Mouse (Mus musculus) limb, embryonic 13.5 days (tissue): Measurements from ENCODE around the gene Hist1h2bh. TPM values are rescaled to one million over a fixed set of nuclear protein-coding genes. Genes with fewer than 3 reads are reported as not detected.
"Not testable (repeated sequence)": the region's sequence is repeated elsewhere in the genome, so short reads cannot be mapped to it uniquely, and the experiment has no call there.

Experiments
- ATAC-seq: fragments of 200-750 bp; cut with Nextera tagmentation; 2 replicates; pipeline ENCODE4 v1.8.0; 2017; ENCODE audit warnings: low read depth, moderate number of reproducible peaks, moderate TSS enrichment; ENCODE audit not compliant: low FRiP score
- H3K27ac ChIP-seq: fragments of 300-500 bp; sonication (generic); 2 replicates; pipeline ENCODE4 v1.5.1; 2015; ENCODE audit warnings: inconsistent platforms, mild to moderate bottlenecking, moderate library complexity
- H3K27me3 ChIP-seq: fragments of 300-500 bp; sonication (generic); 2 replicates; pipeline ENCODE4 v1.6.1; 2015; ENCODE audit warnings: mild to moderate bottlenecking, inconsistent platforms
- H3K36me3 ChIP-seq: fragments of 300-500 bp; sonication (generic); 2 replicates; pipeline ENCODE4 v1.6.1; 2015; ENCODE audit warnings: inconsistent platforms, mild to moderate bottlenecking, moderate library complexity
- H3K4me1 ChIP-seq: fragments of 300-500 bp; sonication (generic); 2 replicates; pipeline ENCODE4 v1.6.1; 2015; ENCODE audit warnings: inconsistent platforms
- H3K4me2 ChIP-seq: fragments of 300-500 bp; sonication (generic); replicated peaks from 2 replicates; pipeline ENCODE4 v1.6.1; 2015; ENCODE audit warnings: inconsistent platforms, mild to moderate bottlenecking, moderate library complexity
- H3K4me3 ChIP-seq: fragments of 300-500 bp; sonication (generic); 2 replicates; pipeline ENCODE4 v1.5.1; 2015; ENCODE audit warnings: moderate library complexity, mild to moderate bottlenecking, inconsistent platforms
- H3K9ac ChIP-seq: fragments of 300-500 bp; sonication (generic); 2 replicates; pipeline ENCODE4 v1.6.1; 2015; ENCODE audit warnings: mild to moderate bottlenecking, inconsistent platforms
- H3K9me3 ChIP-seq: fragments of 300-500 bp; sonication (generic); 2 replicates; pipeline ENCODE4 v1.6.1; 2016; ENCODE audit warnings: inconsistent platforms
- WGBS: fragments of 180-500 bp; shearing (Covaris S2); methylation state at CpG from one replicate; pipeline ENCODE4 v1.1.7; 2015; 5-methylcytosine and 5-hydroxymethylcytosine counted together
- polyA plus RNA-seq: library from polyadenylated mRNA; unstranded; fragments of >200 nt; fragmentation: Nextera tagmentation; extraction: Ambion mirVana; gene quantifications from 2 replicates; pipeline ENCODE4 v1.2.1, GENCODE M21; 2015

Hist1h2bh gene
- polyA plus RNA-seq, 1 experiment from 2014 or later = 1.0 TPM

GRCm38 (mm10) chr13:23541497-23541896 lies 1.7 kb downstream of the Hist1h2bh start:
- no peaks in the 10 kb centered on the region for H3K36me3 ChIP-seq
- H3K27ac ChIP-seq = no peak overlapping the region
- ATAC-seq = no peak
- H3K9ac ChIP-seq = no peak overlapping the region
- 80% methylated on average over 3 of the region's 3 CpGs for WGBS
- no peaks in the 10 kb centered on the region for H3K9me3 ChIP-seq
- H3K4me3 ChIP-seq = no peak overlapping the region
- H3K4me2 ChIP-seq = no peak overlapping the region
- peaks cover 25% of the 10 kb centered on the region for H3K4me1 ChIP-seq
- H3K27me3 ChIP-seq = no peaks in the 10 kb centered on the region

GRCm38 (mm10) chr13:23539821-23540220 lies 3.4 kb downstream of the Hist1h2bh start:
- ATAC-seq, H3K27me3 ChIP-seq, H3K4me2 ChIP-seq, H3K9me3 ChIP-seq, H3K9ac ChIP-seq, H3K27ac ChIP-seq, H3K4me3 ChIP-seq, H3K36me3 ChIP-seq: not testable (repeated sequence)
- peaks cover 27% of the 10 kb centered on the region for H3K4me1 ChIP-seq
- 44% methylated on average over 1 of the region's 1 CpGs for WGBS

GRCm38 (mm10) chr13:23538249-23538648 lies 4.9 kb downstream of the Hist1h2bh start:
- no peak for ATAC-seq
- peaks cover 34% of the 10 kb centered on the region for H3K4me1 ChIP-seq
- H3K36me3 ChIP-seq = no peaks in the 10 kb centered on the region
- H3K27ac ChIP-seq = peak overlapping the region; percentile 33; the same call in 1 of the 2 replicates
- H3K9me3 ChIP-seq = no peaks in the 10 kb centered on the region
- H3K27me3 ChIP-seq = no peaks in the 10 kb centered on the region
- peak overlapping the region; percentile 31; the same call in 1 of the 2 replicates for H3K9ac ChIP-seq
- H3K4me3 ChIP-seq = no peak overlapping the region
- peak overlapping the region; percentile 65 for H3K4me2 ChIP-seq
- 48% methylated on average over 5 of the region's 5 CpGs for WGBS

GRCm38 (mm10) chr13:23537006-23537710 lies 6.0 kb downstream of the Hist1h2bh start:
- H3K9me3 ChIP-seq = no peaks in the 10 kb centered on the region
- peak overlapping the region; percentile 65 for H3K4me2 ChIP-seq
- H3K27me3 ChIP-seq = no peaks in the 10 kb centered on the region
- 75% methylated on average over 3 of the region's 3 CpGs for WGBS
- H3K4me1 ChIP-seq = peaks cover 41% of the 10 kb centered on the region
- no peaks in the 10 kb centered on the region for H3K36me3 ChIP-seq
- H3K27ac ChIP-seq = peak overlapping the region; percentile 39
- H3K9ac ChIP-seq = peak overlapping the region; percentile 19
- H3K4me3 ChIP-seq = peak overlapping the region; percentile 55
- no peak for ATAC-seq

GRCm38 (mm10) chr13:23536076-23536822 lies 6.9 kb downstream of the Hist1h2bh start:
- H3K4me3 ChIP-seq = peak overlapping the region; percentile 55
- peak overlapping the region; percentile 97 for H3K27ac ChIP-seq
- H3K4me2 ChIP-seq = peak overlapping the region; percentile 65
- H3K9ac ChIP-seq = peak overlapping the region; percentile 72
- no peaks in the 10 kb centered on the region for H3K27me3 ChIP-seq
- H3K36me3 ChIP-seq = no peaks in the 10 kb centered on the region
- WGBS = 19% methylated on average over 7 of the region's 7 CpGs
- no peak for ATAC-seq
- H3K9me3 ChIP-seq = no peaks in the 10 kb centered on the region
- H3K4me1 ChIP-seq = peaks cover 42% of the 10 kb centered on the region

GRCm38 (mm10) chr13:23535137-23536075 lies 7.8 kb downstream of the Hist1h2bh start, which contains the start of gene Hist1h3g:
TSS of gene Hist1h3g (plus strand) at chr13:23535422.
- H3K9ac ChIP-seq = peak within 1 kb of the TSS; percentile 72
- H3K4me2 ChIP-seq = peak within 1 kb of the TSS; percentile 65
- not testable (repeated sequence) for H3K27me3 ChIP-seq, H3K36me3 ChIP-seq, H3K9me3 ChIP-seq
- H3K4me1 ChIP-seq = peaks cover 42% of the 10 kb centered on the region
- peak within 1 kb of the TSS; percentile 97 for H3K27ac ChIP-seq
- peak within 1 kb of the TSS; percentile 55 for H3K4me3 ChIP-seq
- 1% methylated on average over 55 of the region's 62 CpGs for WGBS
- peak; percentile 94 for ATAC-seq

GRCm38 (mm10) chr13:23534368-23535131 lies 8.6 kb downstream of the Hist1h2bh start:
- peak overlapping the region; percentile 65 for H3K4me2 ChIP-seq
- no peaks in the 10 kb centered on the region for H3K36me3 ChIP-seq
- H3K9me3 ChIP-seq = no peaks in the 10 kb centered on the region
- ATAC-seq = 0 out of 2 replicates have a peak, but pooled peaks have one; percentile 15
- H3K4me3 ChIP-seq = peak overlapping the region; percentile 55
- peak overlapping the region; percentile 63 for H3K9ac ChIP-seq
- H3K27ac ChIP-seq = peak overlapping the region; percentile 97
- H3K4me1 ChIP-seq = peaks cover 42% of the 10 kb centered on the region
- WGBS = 1% methylated on average over 15 of the region's 15 CpGs
- H3K27me3 ChIP-seq = no peaks in the 10 kb centered on the region

GRCm38 (mm10) chr13:23533560-23534367 lies 9.4 kb downstream of the Hist1h2bh start, which contains the start of gene Hist1h2af:
TSS of gene Hist1h2af (plus strand) at chr13:23533906.
- Histone ChIP-seq H3K4me2 (peak within 1 kb of the TSS; percentile 65), H3K9ac (peak within 1 kb of the TSS; percentile 81), H3K4me1 (peaks cover 47% of the 10 kb centered on the region), H3K4me3 (peak within 1 kb of the TSS; percentile 55), H3K27ac (peak within 1 kb of the TSS; percentile 97)
- H3K36me3 ChIP-seq, H3K9me3 ChIP-seq, H3K27me3 ChIP-seq: not testable (repeated sequence)
- peak; percentile 46 for ATAC-seq
- under 1% methylated on average over 32 of the region's 53 CpGs for WGBS

GRCm38 (mm10) chr13:23532262-23533075 lies 10.7 kb downstream of the Hist1h2bh start:
- H3K9me3 ChIP-seq = no peaks in the 10 kb centered on the region
- peak overlapping the region; percentile 55 for H3K4me3 ChIP-seq
- peak overlapping the region; percentile 97 for H3K27ac ChIP-seq
- no peak for ATAC-seq
- H3K36me3 ChIP-seq = no peaks in the 10 kb centered on the region
- WGBS = 19% methylated on average over 9 of the region's 9 CpGs
- H3K4me1 ChIP-seq = peaks cover 39% of the 10 kb centered on the region
- no peaks in the 10 kb centered on the region for H3K27me3 ChIP-seq
- peak overlapping the region; percentile 65 for H3K4me2 ChIP-seq
- H3K9ac ChIP-seq = peak overlapping the region; percentile 81
